ENCODE assay signal across 8 mouse cellular contexts in the genomic region with DNA sequence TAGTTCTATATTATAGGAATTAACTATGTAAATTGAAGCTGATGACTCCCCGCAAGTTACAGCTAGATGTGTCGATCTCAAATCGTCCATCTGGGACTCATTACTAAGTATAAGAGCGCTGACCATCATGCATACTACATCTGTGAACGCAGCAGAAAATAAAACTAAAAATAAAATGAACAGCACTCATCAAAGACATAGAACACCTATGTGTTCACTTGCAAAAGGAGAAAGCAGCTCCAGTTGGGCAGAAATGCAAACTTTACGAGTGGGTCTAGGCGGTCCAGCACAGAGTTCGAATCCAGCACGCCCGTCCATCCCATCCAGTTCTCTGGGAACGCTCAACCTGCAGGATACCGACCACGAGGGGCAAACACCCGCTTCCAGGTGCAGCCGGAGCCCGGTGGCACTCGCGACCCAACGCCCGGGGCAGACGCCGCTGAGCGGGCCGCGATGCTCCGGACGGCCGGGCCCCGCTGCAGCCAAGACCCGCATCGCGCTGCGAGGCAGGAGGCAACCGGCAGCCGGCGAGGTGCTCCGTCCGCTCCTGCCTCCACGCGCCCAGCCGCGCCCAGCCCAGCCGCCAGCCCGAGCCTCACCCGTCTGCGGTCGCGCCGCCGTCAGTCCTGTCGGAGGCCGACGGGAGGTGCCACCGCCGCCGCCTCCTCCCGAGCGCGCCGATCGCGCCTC. TPM values are rescaled to one million over a fixed set of nuclear protein-coding genes. Genes with fewer than 3 reads are reported as not detected.
DNase-seq lines count a peak whose midpoint lies in the region; ATAC-seq and TF ChIP-seq lines count a peak whose summit lies in the region.

No protein-coding gene starts in this region.

- WGBS in thymus, adult 2 months = 3% methylated on average over 62 of the region's 62 CpGs
- 2% methylated on average over 54 of the region's 62 CpGs for WGBS in limb, embryonic 12.5 days
- 2% methylated on average over 61 of the region's 62 CpGs for WGBS in stomach, embryonic 16.5 days

- H3K36me3 ChIP-seq in thymus, adult 2 months (ENCODE audit: control insufficient read depth, insufficient read depth, low read length) = no peaks in the 10 kb centered on the region
- no peaks in the 10 kb centered on the region for H3K36me3 ChIP-seq in limb, embryonic 12.5 days
- H3K36me3 ChIP-seq in stomach, embryonic 16.5 days (ENCODE audit: control insufficient read depth, insufficient read depth, low read length) = no peaks in the 10 kb centered on the region

- no peak overlapping the region for H3K27ac ChIP-seq in thymus, adult 2 months (ENCODE audit: control insufficient read depth, insufficient read depth, low read length)
- peak overlapping the region; percentile 83 for H3K27ac ChIP-seq in limb, embryonic 12.5 days
- peak overlapping the region; percentile 85 for H3K27ac ChIP-seq in stomach, embryonic 16.5 days (ENCODE audit: low read length)

- peaks cover 13% of the 10 kb centered on the region for H3K4me1 ChIP-seq in thymus, adult 2 months (replicated peaks; ENCODE audit: control insufficient read depth, insufficient read depth, low read length)
- peaks cover 23% of the 10 kb centered on the region for H3K4me1 ChIP-seq in limb, embryonic 12.5 days (replicated peaks)
- peaks cover 9% of the 10 kb centered on the region for H3K4me1 ChIP-seq in stomach, embryonic 16.5 days (ENCODE audit: control insufficient read depth, insufficient read depth, low read length)

- no peaks in the 10 kb centered on the region for H3K9me3 ChIP-seq in limb, embryonic 12.5 days
- 0 out of 2 replicates have a peak, but pooled peaks cover 3% of the 10 kb centered on the region for H3K9me3 ChIP-seq in stomach, embryonic 16.5 days (replicated peaks; ENCODE audit: control insufficient read depth, low read length)

- no peak; the same call in 1 of the 2 replicates for TF ChIP-seq POLR2A in thymus, adult 2 months (IDR thresholded peaks at IDR 0.05; ENCODE audit: control insufficient read depth, extremely low read depth, insufficient read depth, low read length, poor library complexity)

- no peaks in the 10 kb centered on the region for H3K27me3 ChIP-seq in thymus, adult 2 months (ENCODE audit: control insufficient read depth, insufficient read depth, low read length)
- H3K27me3 ChIP-seq in limb, embryonic 12.5 days = no peaks in the 10 kb centered on the region; the same call in 1 of the 2 replicates
- H3K27me3 ChIP-seq in stomach, embryonic 16.5 days (ENCODE audit: control insufficient read depth, insufficient read depth, low read length) = no peaks in the 10 kb centered on the region

- no peak for TF ChIP-seq CTCF in thymus, adult 2 months (IDR thresholded peaks at IDR 0.05; ENCODE audit: borderline replicate concordance, control insufficient read depth, extremely low read depth, insufficient read depth, low read length, poor library complexity)

- DNase-seq in embryo, embryonic 10.5 days (ENCODE audit: low spot score) = peak; percentile 60
- no peak for DNase-seq in embryo, embryonic 9.5 days (ENCODE audit: extremely low spot score)
- no peak for DNase-seq in thymus, adult 2 months
- no peak for DNase-seq in thymus, postnatal 25 days
- no peak for DNase-seq in adrenal gland, adult 2 months
- no peak for DNase-seq in thymus, postnatal 10 days (ENCODE audit: low spot score in 2 of 2)

- peak; percentile 79 for ATAC-seq in limb, embryonic 12.5 days (ENCODE audit: insufficient number of reproducible peaks, insufficient read depth, low FRiP score, low TSS enrichment, low read depth)
- ATAC-seq in stomach, embryonic 16.5 days (ENCODE audit: insufficient read depth, low FRiP score) = no peak; the same call in none of the 2 replicates

- peak overlapping the region; percentile 62 for H3K4me2 ChIP-seq in limb, embryonic 12.5 days
- H3K4me2 ChIP-seq in stomach, embryonic 16.5 days (ENCODE audit: low read depth, low read length) = peak overlapping the region; percentile 62

- H3K4me3 ChIP-seq in thymus, adult 2 months (ENCODE audit: control insufficient read depth, insufficient read depth, low read length) = peak overlapping the region; percentile 61
- peak overlapping the region; percentile 78 for H3K4me3 ChIP-seq in limb, embryonic 12.5 days (replicated peaks)
- H3K4me3 ChIP-seq in stomach, embryonic 16.5 days (replicated peaks; ENCODE audit: low read length) = peak overlapping the region; percentile 87

- peak overlapping the region; percentile 89 for H3K9ac ChIP-seq in limb, embryonic 12.5 days (replicated peaks)
- peak overlapping the region; percentile 92 for H3K9ac ChIP-seq in stomach, embryonic 16.5 days (ENCODE audit: low read length)

RNA-seq across cellular contexts. Expression of a gene that starts 0.5 kb away (rescaled TPM):
- 3.8 and 3.9 TPM in 2 replicates for polyA plus RNA-seq in thymus, adult 2 months (2012; rRNA removed)
- polyA plus RNA-seq in limb, embryonic 12.5 days (2016; fragmentation: Nextera tagmentation; extraction: Ambion mirVana) = 41.8 and 42.0 TPM in 2 replicates
- 82.2 and 90.1 TPM in 2 replicates for polyA plus RNA-seq in stomach, embryonic 16.5 days (2015; fragmentation: Nextera tagmentation; extraction: Ambion mirVana)
- total RNA-seq in adrenal gland, adult 2 months (2021) = 10 to 100 TPM; 35.9 to 56.1 TPM
- polyA plus RNA-seq in adrenal gland, adult 2 months (2012; rRNA removed) = 1.2 and 2.4 TPM in 2 replicates
